Mouse (Mus musculus) left cerebral cortex, postnatal 36 days (tissue): ENCODE data around the gene Iqsec1. TPM values are rescaled to one million over a fixed set of nuclear protein-coding genes. Genes with fewer than 3 reads are reported as not detected.

Source experiments
- DNase-seq, 2 experiments: peaks; one replicate each; pipeline ENCODE4 v3.0.0; 2021 to 2022; ENCODE audit warnings: low spot score in 2 of 2, mixed read lengths in 1 of 2
- intact Hi-C: fragments of 180-260 bp; cut with DNase I; formaldehyde crosslinking; loops from one replicate; pipeline ENCODE4 v1.15.1; 2025
- microRNA-seq: library from miRNA; unstranded; fragments of <30 nt; microRNA quantifications from one replicate; pipeline ENCODE4 v1.2.0, GENCODE M21; 2022
- total RNA-seq, 2 experiments: library from RNA; stranded (reverse); gene quantifications; 2 replicates each; pipeline ENCODE4 v1.2.3; 2021

The Iqsec1 gene
- total RNA-seq, 2 experiments from 2014 or later: 352 to 390 TPM

DNA sequence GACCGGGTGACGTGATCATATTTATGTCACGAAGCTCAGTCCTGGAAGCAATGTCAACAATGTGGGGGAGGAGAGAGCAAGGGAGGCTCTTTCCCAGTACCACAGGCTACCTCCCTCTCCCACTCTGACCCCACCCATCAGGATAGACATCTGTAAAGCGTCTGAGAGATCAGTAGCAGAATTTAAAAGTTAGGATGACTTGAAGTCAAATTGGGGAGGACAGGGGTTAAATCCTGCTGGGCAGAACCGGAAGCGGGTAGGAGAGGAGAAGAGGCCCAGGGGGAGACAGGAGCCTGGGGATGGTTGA, 366.9 kb downstream of the Iqsec1 start:
- no peak for DNase-seq
- intact Hi-C loops: no loop called here

DNA sequence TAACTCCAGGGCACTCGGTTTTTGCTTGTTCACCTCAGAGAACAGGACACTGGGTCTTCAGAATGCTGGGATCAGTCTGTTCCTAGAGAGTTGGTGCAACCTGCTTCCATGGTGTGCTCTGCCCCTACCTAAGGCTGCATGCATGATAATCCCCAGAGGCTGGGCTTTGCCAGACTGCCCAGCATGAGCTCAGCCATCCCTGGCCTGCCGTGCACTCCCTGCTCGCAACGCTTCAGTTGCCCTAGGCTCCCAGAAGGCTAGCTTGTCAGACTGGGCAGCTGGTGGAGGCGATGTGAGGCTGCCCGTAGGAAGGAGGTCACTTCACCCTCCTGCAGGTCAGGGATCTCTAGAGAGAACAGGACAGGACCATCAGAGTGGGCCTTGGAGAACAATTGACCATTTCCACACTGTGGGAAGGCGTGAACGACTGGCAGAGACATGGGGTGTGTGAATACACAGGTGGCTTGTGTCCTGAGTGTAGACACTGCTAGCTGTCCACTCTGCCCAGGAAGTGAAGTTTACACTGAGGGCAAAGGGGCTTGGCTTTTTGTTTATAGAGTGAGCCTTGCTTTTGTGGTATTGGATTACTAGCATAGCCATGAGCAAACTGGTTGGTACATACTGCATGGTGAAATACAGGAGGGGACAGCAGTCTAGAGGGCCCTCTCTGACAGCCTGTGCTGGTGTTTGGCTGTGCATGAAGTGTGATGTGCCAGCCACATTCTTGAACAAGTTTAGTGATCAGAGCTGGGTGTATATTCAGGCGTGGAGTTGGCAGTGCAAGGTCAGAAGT, 367.5 kb downstream of the Iqsec1 start:
- intact Hi-C loops: no loop called here
- DNase-seq: no peak

DNA sequence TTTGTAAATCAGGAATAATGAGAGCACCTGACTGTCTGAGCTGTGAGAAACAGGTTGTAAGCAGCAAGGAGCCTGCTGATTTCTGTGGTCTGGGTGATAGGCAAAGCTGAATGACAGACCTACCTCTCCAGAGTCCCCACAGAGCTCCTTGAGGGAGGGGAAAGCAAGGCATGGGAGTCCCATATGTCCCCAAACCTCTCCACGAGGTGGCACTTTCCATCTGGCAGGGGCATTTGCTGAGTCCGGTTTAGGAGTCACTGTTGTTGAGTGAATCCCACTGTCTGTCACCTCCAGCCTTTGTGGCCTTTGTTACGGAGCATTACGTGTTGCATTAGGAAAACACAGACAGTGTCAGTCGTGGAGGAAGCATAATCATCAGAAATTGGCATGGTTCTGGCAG, 368.5 kb downstream of the Iqsec1 start:
- no peak for DNase-seq
- intact Hi-C loops: no loop called here

DNA sequence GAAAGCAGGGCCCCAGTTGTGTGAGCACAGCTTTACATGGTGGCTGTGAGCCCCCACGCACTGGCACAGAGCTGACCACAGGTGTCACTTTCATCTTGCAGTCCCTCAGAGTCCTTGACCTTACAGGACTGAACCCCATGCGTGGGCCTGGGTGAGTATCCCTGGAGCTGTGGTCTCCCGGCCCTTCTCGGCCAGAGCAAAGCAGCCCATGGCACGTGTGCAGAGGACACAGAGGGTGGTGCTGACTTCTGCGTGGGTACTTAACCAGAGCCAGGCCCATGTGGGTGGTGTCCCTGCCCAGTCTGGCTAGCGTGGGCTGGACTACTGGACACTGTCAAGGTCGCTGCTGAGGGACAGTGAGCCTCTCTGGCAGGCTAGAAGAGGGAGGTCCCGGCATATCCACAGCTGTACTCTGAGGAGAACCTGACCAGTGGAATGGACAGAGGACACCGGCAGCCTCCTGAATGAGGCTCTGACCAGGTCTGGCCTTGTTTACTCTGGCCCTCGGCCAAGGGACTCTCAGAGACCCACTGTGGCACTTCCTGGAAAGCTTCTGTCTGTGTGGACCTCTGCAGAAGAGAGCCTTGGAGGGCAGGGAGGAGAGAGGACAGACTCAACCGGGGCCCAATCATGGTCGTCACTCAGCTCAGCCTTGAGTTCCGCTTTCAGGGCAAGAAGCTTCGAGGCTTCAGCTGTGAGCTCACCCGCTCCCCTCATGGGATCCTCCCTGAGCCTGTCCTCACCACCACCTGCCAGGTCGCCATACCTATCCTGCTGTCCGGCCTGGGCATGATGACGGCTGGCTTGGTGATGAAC, 369.5 kb downstream of the Iqsec1 start:
- intact Hi-C loops: no loop called here
- DNase-seq: no peak

DNA sequence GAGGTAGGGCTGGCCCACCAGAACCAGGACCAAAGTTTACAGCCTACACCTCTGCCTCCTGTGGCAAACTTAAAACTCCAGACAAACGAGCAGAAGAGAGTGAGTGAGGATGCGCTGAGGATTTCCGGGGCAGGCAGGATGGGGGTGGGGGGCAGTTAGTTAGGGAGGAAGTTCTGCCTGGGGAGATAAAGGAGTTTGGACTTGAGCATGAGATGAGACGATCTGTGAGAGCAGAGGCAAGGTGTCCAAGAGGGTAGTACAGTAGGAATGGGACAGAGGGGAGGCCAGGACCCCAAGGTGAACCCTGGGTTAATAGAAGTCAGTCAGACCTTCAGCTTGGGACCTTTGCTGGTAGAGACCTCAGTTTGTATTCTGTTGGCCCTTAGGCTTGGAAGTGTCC, 370.2 kb downstream of the Iqsec1 start:
- intact Hi-C loops: no loop called here

DNA sequence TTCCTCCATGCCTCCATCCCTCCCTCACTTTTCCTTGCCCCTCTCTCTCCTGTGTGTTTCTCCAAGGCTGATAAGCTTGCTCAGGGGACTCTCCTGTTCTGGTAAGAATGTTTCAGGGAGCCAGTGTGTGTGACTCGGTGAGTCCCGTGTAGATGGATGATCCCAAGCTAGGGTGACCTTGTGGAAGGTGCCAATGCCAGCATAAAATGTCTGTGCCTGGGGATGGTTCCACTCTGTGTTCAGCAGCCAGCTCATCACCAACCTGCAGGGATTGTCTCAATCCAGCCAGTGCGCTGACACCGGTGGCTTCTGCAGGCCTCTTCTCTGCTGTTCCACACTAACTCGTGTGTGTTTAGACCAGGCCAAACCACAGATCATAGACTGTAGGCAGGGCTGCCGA, 372.0 kb downstream of the Iqsec1 start:
- no peak for DNase-seq
- intact Hi-C loops: no loop called here

More for the DNA sequence above, 370.2 kb downstream of the Iqsec1 start:
- DNase-seq: no peak

DNA sequence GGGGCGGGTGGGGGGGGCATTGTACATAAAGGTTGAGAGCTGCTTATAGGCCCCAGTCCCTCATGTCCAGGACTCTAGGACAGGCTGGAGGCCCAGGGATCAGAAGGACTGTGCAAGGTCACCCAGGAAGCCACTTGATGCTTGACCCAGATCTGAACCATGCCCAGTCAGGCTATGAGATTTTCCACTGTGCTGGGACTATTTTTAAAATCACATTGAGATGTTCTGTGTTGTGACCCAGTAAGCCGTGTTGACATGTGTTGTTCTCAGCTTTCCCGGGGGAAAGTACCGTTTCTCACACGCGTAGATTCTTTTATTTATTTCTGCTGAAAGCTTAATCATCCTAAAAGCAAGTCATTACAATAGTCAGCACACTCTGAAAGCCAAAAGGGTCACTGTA, 372.5 kb downstream of the Iqsec1 start:
- no peak for DNase-seq
- intact Hi-C loops: no loop called here

DNA sequence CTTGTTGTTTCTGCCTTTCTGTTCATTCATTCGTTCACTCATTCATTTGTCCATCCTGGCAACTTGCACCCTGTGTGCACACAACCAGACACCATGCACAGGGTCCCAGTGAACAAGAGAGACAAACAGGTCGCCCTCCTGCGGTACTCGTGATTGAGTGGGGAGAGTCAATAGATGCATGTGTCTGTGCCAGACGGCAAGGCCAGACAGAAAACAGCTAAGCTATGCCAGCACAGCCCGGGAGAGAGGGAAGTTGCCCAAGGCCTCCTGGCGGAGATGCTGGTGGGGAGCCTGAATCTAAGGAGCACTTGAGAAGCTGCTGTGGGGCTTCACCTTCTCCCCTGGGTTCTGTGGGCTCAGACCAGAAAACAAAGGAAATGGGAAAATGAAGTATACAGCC, 373.1 kb downstream of the Iqsec1 start:
- DNase-seq: no peak
- intact Hi-C loops: no loop called here

DNA sequence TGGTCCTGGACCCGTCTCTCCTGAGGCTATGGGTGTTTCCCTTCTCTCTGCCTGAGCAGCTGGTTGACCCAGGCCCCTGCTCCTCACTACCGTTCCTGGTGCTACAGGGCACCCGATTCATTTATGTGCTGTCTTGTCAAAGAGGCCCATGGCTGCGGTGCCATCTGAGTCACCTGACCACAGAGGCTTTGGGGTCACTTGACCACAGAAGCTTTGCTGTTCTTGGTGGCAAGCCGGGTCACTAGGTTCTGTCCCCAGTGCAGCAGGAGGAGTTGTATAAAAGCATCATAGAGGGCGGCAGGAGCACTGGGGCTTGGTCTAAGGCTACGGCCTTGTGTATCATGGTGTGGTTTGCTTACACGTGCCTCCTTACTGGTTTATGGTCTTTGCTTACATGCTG, 375.2 kb downstream of the Iqsec1 start:
- DNase-seq: no peak
- intact Hi-C loops: no loop called here

DNA sequence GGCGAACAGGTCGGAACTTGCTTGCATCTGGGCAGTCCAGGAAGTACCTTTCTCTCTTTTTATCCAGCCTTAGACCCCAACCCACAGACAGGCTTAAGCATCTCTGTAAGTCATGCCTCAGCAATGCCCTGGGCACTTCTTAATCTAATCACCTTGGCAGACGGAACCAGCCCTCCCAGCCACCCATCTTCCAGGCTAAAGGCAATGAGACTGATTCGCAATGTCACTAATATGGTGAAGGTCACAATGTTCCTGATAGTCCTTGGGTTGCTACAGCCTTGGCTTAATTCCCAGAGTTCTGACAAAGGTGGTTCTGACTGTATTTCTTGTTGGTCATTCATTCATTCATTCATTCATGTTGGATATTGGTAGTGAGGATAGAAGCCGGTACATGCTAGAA, 378.2 kb downstream of the Iqsec1 start:
- intact Hi-C loops: no loop called here
- no peak for DNase-seq

DNA sequence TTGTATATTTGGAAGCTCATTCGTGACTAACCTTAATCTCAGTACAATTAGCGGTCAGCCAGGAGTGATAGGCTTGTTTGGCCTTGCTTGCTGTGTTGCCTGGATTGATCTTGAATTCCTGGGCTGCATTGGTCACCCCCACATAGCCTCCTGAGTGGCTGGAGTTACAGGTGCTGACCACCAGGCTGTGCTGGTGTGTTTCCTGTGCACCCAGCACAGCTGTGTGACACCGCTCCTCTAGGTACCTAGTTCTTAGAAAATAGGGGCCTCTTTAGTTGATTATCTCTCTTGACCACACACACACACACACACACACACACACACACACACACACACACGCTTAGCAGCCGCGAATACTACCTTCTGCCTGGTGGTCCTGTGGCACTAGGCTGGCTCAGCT, 380.3 kb downstream of the Iqsec1 start:
- no peak for DNase-seq
- intact Hi-C loops: no loop called here

DNA sequence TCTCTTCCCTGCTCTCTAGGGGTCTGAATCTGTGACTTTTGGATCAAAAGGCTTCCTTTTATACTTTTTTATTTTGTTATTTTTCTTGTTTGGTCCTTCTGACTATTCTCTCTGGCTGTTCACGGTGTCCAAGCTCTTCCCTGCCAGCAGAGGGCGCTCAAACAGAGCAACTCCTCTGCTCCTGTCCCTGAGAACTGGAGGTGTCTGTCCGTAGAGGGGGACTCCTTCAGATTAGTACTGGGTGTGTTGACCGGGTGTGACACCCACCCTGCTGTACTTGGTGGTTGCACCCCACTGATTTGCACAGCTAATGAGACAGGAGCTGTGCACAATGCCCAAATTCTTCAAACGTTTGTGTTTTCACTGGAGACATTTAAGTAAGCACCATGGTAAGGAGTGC, 381.3 kb downstream of the Iqsec1 start:
- DNase-seq: peak; percentile 45 to 49
- intact Hi-C loops: loop anchor here (1.0 kb wide), 1 partner anchor 121 kb away; no protein-coding TSS in a partner anchor

DNA sequence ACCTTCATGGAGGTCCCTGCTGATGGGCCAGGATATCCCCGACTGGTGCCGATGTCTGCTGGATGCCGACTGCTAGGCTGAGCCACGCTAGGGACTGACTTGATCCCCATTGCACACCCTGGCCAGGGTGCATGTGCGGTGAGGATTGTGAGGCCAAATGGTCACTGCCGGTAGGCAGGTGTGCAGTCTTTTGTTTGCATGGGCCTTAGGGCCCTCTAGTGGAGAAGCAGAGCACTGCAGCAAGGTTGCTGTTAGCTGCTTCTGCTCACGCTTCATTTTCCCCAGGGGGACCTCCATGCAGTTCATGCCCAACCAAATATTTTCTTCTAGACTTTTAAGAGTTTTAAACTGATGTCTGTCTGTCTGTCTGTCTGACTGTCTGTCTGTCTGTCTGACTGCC, 381.9 kb downstream of the Iqsec1 start:
- intact Hi-C loops: no loop called here
- peak; percentile 42 to 46 for DNase-seq

Small RNAs within 50 kb of the gene (microRNA-seq; reads per million reads assigned to microRNA genes)
- not detected for gene Gm24816

Other genes starting within 250 kb of the Iqsec1 start
- gene Nup210, start 128.1 kb upstream of the Iqsec1 start, total RNA-seq: 10 to 100 TPM; 24.8 to 27.7 TPM
- 100 to 1,000 TPM; 173 to 178 TPM for gene Hdac11, start 168.0 kb upstream of the Iqsec1 start, total RNA-seq
- gene Fbln2, start 223.8 kb upstream of the Iqsec1 start, total RNA-seq: 1 to 10 TPM; 4.0 to 6.8 TPM